Mouse (Mus musculus) thymus, adult 2 months (tissue): ENCODE data around the gene Nfx1.

ENCODE experiments used
- CTCF ChIP-seq: fragments of 200-500 bp; IDR thresholded peaks from 2 replicates; pipeline ENCODE4 v1.5.1; 2012; ENCODE audit warnings: mild to moderate bottlenecking, control low read depth, low read length, moderate library complexity, borderline replicate concordance; ENCODE audit not compliant: control insufficient read depth, poor library complexity, insufficient read depth; ENCODE audit errors: extremely low read depth
- POLR2A ChIP-seq: fragments of 200-500 bp; IDR thresholded peaks from 2 replicates; pipeline ENCODE4 v1.6.1; 2012; ENCODE audit warnings: mild to moderate bottlenecking, low read length, control low read depth, moderate library complexity; ENCODE audit not compliant: control insufficient read depth, poor library complexity, insufficient read depth; ENCODE audit errors: extremely low read depth

DNA sequence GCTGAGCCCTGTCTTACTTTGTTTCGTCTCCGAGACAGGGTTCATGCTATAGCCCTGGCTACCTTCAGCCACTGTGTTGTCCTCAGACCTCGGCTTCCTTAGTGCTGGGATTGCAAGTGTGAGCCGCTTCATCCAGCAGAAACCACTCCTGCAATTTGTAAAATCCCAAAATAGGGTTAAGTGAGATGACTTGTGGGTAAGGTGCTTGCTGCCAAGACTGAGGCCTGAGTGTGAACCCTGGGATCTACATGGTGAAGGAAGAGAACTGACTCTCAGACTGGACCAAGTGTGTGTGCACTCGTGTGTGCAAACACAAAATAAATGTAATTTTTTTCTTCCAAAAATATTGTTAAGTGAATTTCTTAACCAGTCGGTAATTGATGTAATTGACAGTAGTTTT lies 18.9 kb downstream of the Nfx1 start:
- TF ChIP-seq CTCF (no peak), POLR2A (no peak)
